Mouse (Mus musculus) heart, postnatal 0 days (tissue): ENCODE measurements around the gene Syngr2.

Source experiments
- CTCF ChIP-seq: IDR thresholded peaks from 2 replicates; pipeline ENCODE4 v1.5.1; 2016; ENCODE audit warnings: antibody characterized with exemption, control low read depth, low read depth
- EP300 ChIP-seq: IDR thresholded peaks from 2 replicates; pipeline ENCODE4 v1.6.1; 2016; ENCODE audit warnings: antibody characterized with exemption, low read depth

- TF ChIP-seq CTCF (no peak), EP300 (no peak)
These were observed 7.0 kb downstream of the Syngr2 start for GRCm38 (mm10) chr11:117816389-117816996.
